Mouse (Mus musculus) cerebellum, adult 2 months (tissue): ENCODE measurements at regions not wholly inside any gene's neighbourhood (a gene's known extent, or its start where the extent isn't known, plus 50 kb on each side); places are given as distances from the start of the nearest gene placed in this dataset.

ENCODE experiments used
- CTCF ChIP-seq: fragments of 200-500 bp; IDR thresholded peaks from 2 replicates; pipeline ENCODE4 v1.5.1; 2011; ENCODE audit warnings: low read depth, mild to moderate bottlenecking, control low read depth, low read length, moderate library complexity, borderline replicate concordance; ENCODE audit not compliant: insufficient read depth
- POLR2A ChIP-seq: fragments of 200-500 bp; IDR thresholded peaks from 2 replicates; pipeline ENCODE4 v1.6.1; 2011; ENCODE audit warnings: low read length, control low read depth, borderline replicate concordance; ENCODE audit not compliant: insufficient read depth

DNA sequence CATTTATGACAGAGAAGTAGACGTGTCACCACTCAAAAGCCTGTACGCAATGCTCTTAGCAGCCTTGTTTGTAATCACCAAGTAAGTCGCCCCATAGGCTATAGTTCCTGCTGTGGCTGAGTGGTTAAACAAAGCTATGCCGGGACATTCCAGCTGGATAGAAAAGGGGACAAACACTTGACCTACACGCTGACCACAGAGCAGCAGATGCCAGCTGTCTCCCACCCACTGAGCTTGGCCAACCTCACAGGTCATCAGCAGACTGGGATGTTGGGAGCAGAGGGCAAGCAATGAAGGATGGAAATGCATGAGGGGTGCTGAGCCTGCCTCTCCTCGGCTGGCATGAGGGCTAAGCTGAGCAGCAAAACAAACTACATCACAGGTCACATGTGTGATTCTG, 199.2 kb downstream of the Agtpbp1 start:
- no peak for TF ChIP-seq CTCF
- TF ChIP-seq POLR2A, result no peak
